Comparison of ENCODE assay signal across 12 mouse cellular contexts in genomic region chr3:141462482-141462881, GRCm38 (mm10). TPM values are rescaled to one million over a fixed set of nuclear protein-coding genes. Genes with fewer than 3 reads are reported as not detected.
A peak's percentile ranks its signal among the peaks of the same experiment; 100 is the strongest.
DNase-seq lines count a peak whose midpoint lies in the region; TF ChIP-seq lines count a peak whose summit lies in the region.
"Had no signal": no experiment of that assay in that cellular context is flagged by ENCODE, and none has a peak within 500 bp of the region (broad histone marks: within the 10 kb centered on the region; RNA-seq: fewer than 3 reads in every experiment).

No protein-coding gene starts in this region.

- H3K27me3 ChIP-seq in cerebellum, adult 2 months (ENCODE audit: control insufficient read depth, insufficient read depth, low read length): no peaks in the 10 kb centered on the region

- H3K4me3 ChIP-seq in cerebellum, adult 2 months (replicated peaks; ENCODE audit: insufficient read depth, low read depth, low read length): peak overlapping the region; percentile 28
- H3K4me3 ChIP-seq: embryonic facial prominence, embryonic 15.5 days; forebrain, embryonic 12.5 days; myocyte had no signal

- WGBS in cerebellum, adult 2 months: 28% methylated on average over 7 of the region's 7 CpGs

- peak overlapping the region; percentile 57; the same call in 1 of the 2 replicates for H3K27ac ChIP-seq in cerebellum, adult 2 months (ENCODE audit: insufficient read depth, low read length)
- H3K27ac ChIP-seq: embryonic facial prominence, embryonic 15.5 days; forebrain, embryonic 12.5 days had no signal

- no peak for TF ChIP-seq POLR2A in cerebellum, adult 2 months (IDR thresholded peaks at IDR 0.05; ENCODE audit: borderline replicate concordance, insufficient read depth, low read length)

- peak; percentile 7; the same call in 1 of the 2 replicates for TF ChIP-seq CTCF in cerebellum, adult 2 months (IDR thresholded peaks at IDR 0.05; ENCODE audit: borderline replicate concordance, insufficient read depth, low read depth, low read length)

- intact Hi-C loops in left cerebral cortex, postnatal 25 days (cut with DNase I): loop anchor here (5.0 to 10.0 kb wide), 4 partner anchors 152 to 1368 kb away; no protein-coding TSS in a partner anchor
- intact Hi-C loops in left cerebral cortex, postnatal 10 days (cut with DNase I): loop anchor here (10.0 kb wide), 1 partner anchor 1958 kb away; no protein-coding TSS in a partner anchor

- DNase-seq in frontal cortex, postnatal 36 days (ENCODE audit: low spot score in 2 of 2): peak; percentile 30 to 50
- DNase-seq in frontal cortex, postnatal 10 days (ENCODE audit: low spot score in 2 of 2): no peak
- peak; percentile 35 to 55 for DNase-seq in left cerebral cortex, postnatal 25 days (ENCODE audit: low spot score in 2 of 2)
- no peak for DNase-seq in left cerebral cortex, postnatal 10 days (ENCODE audit: extremely low spot score in 1 of 2, low spot score in 2 of 2)
- DNase-seq in cerebellum, adult 2 months: peak; percentile 41
- DNase-seq in cerebellum, postnatal 25 days: peak; percentile 33 to 53
- no peak for DNase-seq in urinary bladder, adult 18-20 months (ENCODE audit: low spot score in 2 of 2)
- DNase-seq: gastrocnemius, postnatal 14 days; heart, postnatal 10 days had no signal

- H3K4me1 ChIP-seq in cerebellum, adult 2 months (ENCODE audit: control insufficient read depth, insufficient read depth, low read length): peaks cover 4% of the 10 kb centered on the region; the same call in 1 of the 2 replicates

RNA-seq across cellular contexts. Expression of gene Unc5c, which starts 2.5 kb away (rescaled TPM):
- total RNA-seq in left cerebral cortex, postnatal 25 days (2021): 10 to 100 TPM; 31.0 to 36.2 TPM
- total RNA-seq in left cerebral cortex, postnatal 10 days (2021): 10 to 100 TPM; 37.1 to 37.3 TPM
- 19.4 and 22.8 TPM in 2 replicates for polyA plus RNA-seq in cerebellum, adult 2 months (2012; rRNA removed)

Comparison
In these comparisons a context has a peak if more than half of its experiments do, and no peak if none do; other contexts are left out.
1. DNase-seq: peak in frontal cortex, postnatal 36 days (2 of 2), left cerebral cortex, postnatal 25 days (2 of 2), cerebellum, adult 2 months (2 of 2) and cerebellum, postnatal 25 days (2 of 2); none in frontal cortex, postnatal 10 days (0 of 2), left cerebral cortex, postnatal 10 days (0 of 2) and urinary bladder, adult 18-20 months (0 of 2).